Mouse (Mus musculus) NIH3T3 (cell line): ENCODE results near the gene Tex45.

Experiments
- DNase-seq: peaks from one replicate; pipeline ENCODE4 v3.0.0-alpha.2; 2012; ENCODE audit warnings: low read depth

The Tex45 gene

GRCm38 (mm10) chr8:3536053-3536841 lies 65.6 kb downstream of the Tex45 start:
- DNase-seq: no peak
